Mouse (Mus musculus) midbrain, embryonic 12.5 days (tissue): ENCODE results near the gene Atxn2l. TPM values are rescaled to one million over a fixed set of nuclear protein-coding genes. Genes with fewer than 3 reads are reported as not detected.

ENCODE experiments used
- ATAC-seq: fragments of 200-750 bp; cut with Nextera tagmentation; 2 replicates; pipeline ENCODE4 v1.8.0; 2017; ENCODE audit warnings: low read depth, moderate TSS enrichment, moderate library complexity; ENCODE audit not compliant: low FRiP score
- H3K27ac ChIP-seq: fragments of 300-500 bp; sonication (generic); replicated peaks from 2 replicates; pipeline ENCODE4 v1.5.1; 2016; ENCODE audit warnings: mild to moderate bottlenecking
- H3K27me3 ChIP-seq: fragments of 300-500 bp; sonication (generic); 2 replicates; pipeline ENCODE4 v1.6.1; 2016; ENCODE audit warnings: mild to moderate bottlenecking
- H3K36me3 ChIP-seq: fragments of 300-500 bp; sonication (generic); 2 replicates; pipeline ENCODE4 v1.6.1; 2016
- H3K4me1 ChIP-seq: fragments of 300-500 bp; sonication (generic); 2 replicates; pipeline ENCODE4 v1.6.1; 2016
- H3K4me2 ChIP-seq: fragments of 300-500 bp; sonication (generic); replicated peaks from 2 replicates; pipeline ENCODE4 v1.6.1; 2016; ENCODE audit warnings: mild to moderate bottlenecking, moderate library complexity
- H3K4me3 ChIP-seq: fragments of 300-500 bp; sonication (generic); 2 replicates; pipeline ENCODE4 v1.5.1; 2016; ENCODE audit warnings: mild to moderate bottlenecking
- H3K9ac ChIP-seq: fragments of 300-500 bp; sonication (generic); replicated peaks from 2 replicates; pipeline ENCODE4 v1.6.1; 2016; ENCODE audit warnings: mild to moderate bottlenecking, moderate library complexity
- H3K9me3 ChIP-seq: fragments of 300-500 bp; sonication (generic); 2 replicates; pipeline ENCODE4 v1.6.1; 2016; ENCODE audit warnings: mild to moderate bottlenecking
- WGBS: fragments of 180-500 bp; shearing (Covaris S2); methylation state at CpG from one replicate; pipeline ENCODE4 v1.1.7; 2016; 5-methylcytosine and 5-hydroxymethylcytosine counted together
- polyA plus RNA-seq: library from polyadenylated mRNA; unstranded; fragments of >200 nt; fragmentation: Nextera tagmentation; extraction: Ambion mirVana; gene quantifications from 2 replicates; pipeline ENCODE4 v1.2.1, GENCODE M21; 2016

Atxn2l gene
- polyA plus RNA-seq, 1 experiment from 2014 or later: 72.8 TPM

GRCm38 (mm10) chr7:126458844-126459618 lies 44.2 kb downstream of the Atxn2l start:
- Histone ChIP-seq H3K9ac (no peak overlapping the region), H3K4me1 (no peaks in the 10 kb centered on the region), H3K9me3 (no peaks in the 10 kb centered on the region), H3K27me3 (0 out of 2 replicates have a peak, but pooled peaks cover 3% of the 10 kb centered on the region), H3K4me2 (no peak overlapping the region), H3K4me3 (no peak overlapping the region), H3K36me3 (no peaks in the 10 kb centered on the region), H3K27ac (no peak overlapping the region)
- no peak for ATAC-seq
- WGBS: 85% methylated on average over 11 of the region's 11 CpGs

- Histone ChIP-seq H3K4me2 (no peak overlapping the region), H3K27ac (no peak overlapping the region), H3K4me3 (no peak overlapping the region), H3K36me3 (no peaks in the 10 kb centered on the region), H3K9me3 (no peaks in the 10 kb centered on the region), H3K27me3 (0 out of 2 replicates have a peak, but pooled peaks cover 3% of the 10 kb centered on the region), H3K4me1 (no peaks in the 10 kb centered on the region), H3K9ac (no peak overlapping the region)
- no peak for ATAC-seq
- WGBS: 78% methylated on average over 5 of the region's 5 CpGs
These were observed 45.0 kb downstream of the Atxn2l start for GRCm38 (mm10) chr7:126458225-126458624.

GRCm38 (mm10) chr7:126456382-126457266 lies 46.6 kb downstream of the Atxn2l start:
- Histone ChIP-seq H3K4me1 (no peaks in the 10 kb centered on the region), H3K27me3 (0 out of 2 replicates have a peak, but pooled peaks cover 3% of the 10 kb centered on the region), H3K27ac (no peak overlapping the region), H3K4me3 (no peak overlapping the region), H3K9ac (no peak overlapping the region), H3K9me3 (no peaks in the 10 kb centered on the region), H3K36me3 (no peaks in the 10 kb centered on the region), H3K4me2 (no peak overlapping the region)
- ATAC-seq: no peak
- WGBS: 91% methylated on average over 17 of the region's 17 CpGs

- Histone ChIP-seq H3K9me3 (no peaks in the 10 kb centered on the region), H3K27ac (no peak overlapping the region), H3K4me1 (no peaks in the 10 kb centered on the region), H3K4me3 (no peak overlapping the region), H3K27me3 (no peaks in the 10 kb centered on the region), H3K4me2 (no peak overlapping the region), H3K9ac (no peak overlapping the region), H3K36me3 (no peaks in the 10 kb centered on the region)
- no peak for ATAC-seq
- 80% methylated on average over 2 of the region's 2 CpGs for WGBS
These were observed 48.0 kb downstream of the Atxn2l start for GRCm38 (mm10) chr7:126455242-126455641.

GRCm38 (mm10) chr7:126453861-126454260 lies 49.4 kb downstream of the Atxn2l start:
- H3K4me1 ChIP-seq: no peaks in the 10 kb centered on the region
- H3K9ac ChIP-seq: no peak overlapping the region
- H3K9me3 ChIP-seq: no peaks in the 10 kb centered on the region
- no peak overlapping the region for H3K27ac ChIP-seq
- H3K4me3 ChIP-seq: no peak overlapping the region
- WGBS: 91% methylated on average over 7 of the region's 7 CpGs
- no peaks in the 10 kb centered on the region for H3K27me3 ChIP-seq
- no peak for ATAC-seq
- H3K36me3 ChIP-seq: no peaks in the 10 kb centered on the region
- no peak overlapping the region for H3K4me2 ChIP-seq

- 91% methylated on average over 3 of the region's 3 CpGs for WGBS
- Histone ChIP-seq H3K4me2 (no peak overlapping the region), H3K27ac (no peak overlapping the region), H3K4me1 (no peaks in the 10 kb centered on the region), H3K27me3 (no peaks in the 10 kb centered on the region), H3K4me3 (no peak overlapping the region), H3K9ac (no peak overlapping the region), H3K9me3 (no peaks in the 10 kb centered on the region), H3K36me3 (peaks cover 7% of the 10 kb centered on the region)
- no peak for ATAC-seq
These were observed 51.0 kb downstream of the Atxn2l start for GRCm38 (mm10) chr7:126452244-126452643.

GRCm38 (mm10) chr7:126450641-126451040 lies 52.6 kb downstream of the Atxn2l start:
- Histone ChIP-seq H3K9me3 (no peaks in the 10 kb centered on the region), H3K27ac (no peak overlapping the region), H3K36me3 (peaks cover 16% of the 10 kb centered on the region), H3K4me2 (no peak overlapping the region), H3K9ac (no peak overlapping the region), H3K4me1 (no peaks in the 10 kb centered on the region), H3K4me3 (no peak overlapping the region), H3K27me3 (no peaks in the 10 kb centered on the region)
- WGBS: 94% methylated on average over 6 of the region's 6 CpGs
- no peak for ATAC-seq

GRCm38 (mm10) chr7:126449991-126450390 lies 53.2 kb downstream of the Atxn2l start:
- Histone ChIP-seq H3K36me3 (peaks cover 22% of the 10 kb centered on the region), H3K27ac (no peak overlapping the region), H3K9me3 (no peaks in the 10 kb centered on the region), H3K4me2 (no peak overlapping the region), H3K27me3 (no peaks in the 10 kb centered on the region), H3K4me3 (no peak overlapping the region), H3K4me1 (no peaks in the 10 kb centered on the region), H3K9ac (no peak overlapping the region)
- 91% methylated on average over 18 of the region's 18 CpGs for WGBS
- ATAC-seq: no peak

- no peak for ATAC-seq
- Histone ChIP-seq H3K4me1 (no peaks in the 10 kb centered on the region), H3K27ac (no peak overlapping the region), H3K4me3 (no peak overlapping the region), H3K9ac (no peak overlapping the region), H3K36me3 (peaks cover 33% of the 10 kb centered on the region), H3K9me3 (no peaks in the 10 kb centered on the region), H3K4me2 (no peak overlapping the region), H3K27me3 (no peaks in the 10 kb centered on the region)
- WGBS: 92% methylated on average over 19 of the region's 19 CpGs
These were observed 54.8 kb downstream of the Atxn2l start for GRCm38 (mm10) chr7:126448481-126448880.

- WGBS: 91% methylated on average over 21 of the region's 21 CpGs
- no peak for ATAC-seq
These were observed 57.0 kb downstream of the Atxn2l start for GRCm38 (mm10) chr7:126446217-126446616.

GRCm38 (mm10) chr7:126445104-126445815 lies 58.0 kb downstream of the Atxn2l start:
- WGBS: 93% methylated on average over 15 of the region's 15 CpGs
- H3K9ac ChIP-seq: no peak overlapping the region
- no peak for ATAC-seq
- H3K4me2 ChIP-seq: no peak overlapping the region
- H3K9me3 ChIP-seq: no peaks in the 10 kb centered on the region
- peaks cover 38% of the 10 kb centered on the region for H3K36me3 ChIP-seq
- H3K4me1 ChIP-seq: no peaks in the 10 kb centered on the region
- no peak overlapping the region for H3K4me3 ChIP-seq
- no peaks in the 10 kb centered on the region for H3K27me3 ChIP-seq
- H3K27ac ChIP-seq: no peak overlapping the region

More at GRCm38 (mm10) chr7:126446217-126446616, 57.0 kb downstream of the Atxn2l start:
- Histone ChIP-seq H3K4me2 (no peak overlapping the region), H3K9me3 (no peaks in the 10 kb centered on the region), H3K27ac (no peak overlapping the region), H3K27me3 (no peaks in the 10 kb centered on the region), H3K4me1 (no peaks in the 10 kb centered on the region), H3K4me3 (no peak overlapping the region), H3K36me3 (peaks cover 38% of the 10 kb centered on the region), H3K9ac (no peak overlapping the region)
